Mouse (Mus musculus): ENCODE measurements at regions not wholly inside any gene's neighbourhood (a gene's known extent, or its start where the extent isn't known, plus 50 kb on each side); places are given as distances from the start of the nearest gene placed in this dataset.

GRCm38 (mm10) chr11:38618707-38619106 is 1382.9 kb upstream of the Tenm2 start:
- Histone ChIP-seq H3K27me3 (replicated peaks; ENCODE audit: control insufficient read depth, insufficient read depth, low read length) (no peaks in the 10 kb centered on the region), H3K4me1 (replicated peaks; ENCODE audit: control insufficient read depth, insufficient read depth, low read length) (no peaks in the 10 kb centered on the region), H3K36me3 (ENCODE audit: control insufficient read depth, insufficient read depth) (no peaks in the 10 kb centered on the region), H3K4me3 (replicated peaks; ENCODE audit: low read length) (no peak overlapping the region), H3K9ac (replicated peaks; ENCODE audit: low read depth, low read length) (no peak overlapping the region), H3K9me3 (ENCODE audit: control insufficient read depth, low read length) (no peaks in the 10 kb centered on the region), H3K4me2 (ENCODE audit: low read length) (no peak overlapping the region), H3K27ac (ENCODE audit: low read length) (no peak overlapping the region)
- WGBS, result 83% methylated on average over 6 of the region's 6 CpGs
- ATAC-seq, result no peak

- Histone ChIP-seq H3K9ac (replicated peaks; ENCODE audit: low read depth, low read length) (no peak overlapping the region), H3K27ac (ENCODE audit: low read length) (no peak overlapping the region), H3K36me3 (ENCODE audit: control insufficient read depth, insufficient read depth) (no peaks in the 10 kb centered on the region), H3K4me1 (replicated peaks; ENCODE audit: control insufficient read depth, insufficient read depth, low read length) (no peaks in the 10 kb centered on the region), H3K27me3 (replicated peaks; ENCODE audit: control insufficient read depth, insufficient read depth, low read length) (no peaks in the 10 kb centered on the region), H3K4me2 (ENCODE audit: low read length) (no peak overlapping the region), H3K4me3 (replicated peaks; ENCODE audit: low read length) (no peak overlapping the region), H3K9me3 (ENCODE audit: control insufficient read depth, low read length) (no peaks in the 10 kb centered on the region)
- 31% methylated on average over 4 of the region's 4 CpGs for WGBS
- peak; percentile 86 for ATAC-seq
Observed at GRCm38 (mm10) chr11:38600971-38601370, 1365.2 kb upstream of the Tenm2 start.

DNA sequence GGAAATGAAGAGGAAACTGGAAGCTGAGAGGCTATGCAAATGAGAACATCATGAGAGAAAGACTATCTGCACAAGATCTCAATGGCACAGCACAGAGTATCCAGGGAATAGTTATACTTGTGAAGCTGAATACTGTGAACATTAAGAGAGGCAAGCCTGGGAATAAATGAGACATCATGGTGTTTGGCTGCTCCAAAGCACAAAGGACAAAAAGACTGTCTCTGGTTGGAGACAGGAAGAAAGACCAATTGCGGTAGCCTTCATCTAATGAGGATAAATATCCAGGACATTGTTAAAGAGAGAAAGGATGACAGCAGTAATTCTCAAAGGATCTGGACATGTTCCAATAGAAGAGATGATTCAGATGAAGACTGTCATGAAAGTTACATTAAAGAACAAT is 1332.8 kb upstream of the Tenm2 start:
- 37% methylated on average over 1 of the region's 1 CpGs for WGBS
- Histone ChIP-seq H3K36me3 (ENCODE audit: control insufficient read depth, insufficient read depth) (no peaks in the 10 kb centered on the region), H3K4me3 (replicated peaks; ENCODE audit: low read length) (no peak overlapping the region), H3K9ac (replicated peaks; ENCODE audit: low read depth, low read length) (no peak overlapping the region), H3K27me3 (replicated peaks; ENCODE audit: control insufficient read depth, insufficient read depth, low read length) (no peaks in the 10 kb centered on the region), H3K4me1 (replicated peaks; ENCODE audit: control insufficient read depth, insufficient read depth, low read length) (no peaks in the 10 kb centered on the region), H3K9me3 (ENCODE audit: control insufficient read depth, low read length) (no peaks in the 10 kb centered on the region), H3K4me2 (ENCODE audit: low read length) (no peak overlapping the region), H3K27ac (ENCODE audit: low read length) (no peak overlapping the region)
- ATAC-seq, result no peak

- 0 out of 2 replicates have a peak, but pooled peaks have one; percentile 36 for ATAC-seq
Observed at GRCm38 (mm10) chr11:38543893-38544292, 1308.1 kb upstream of the Tenm2 start.

DNA sequence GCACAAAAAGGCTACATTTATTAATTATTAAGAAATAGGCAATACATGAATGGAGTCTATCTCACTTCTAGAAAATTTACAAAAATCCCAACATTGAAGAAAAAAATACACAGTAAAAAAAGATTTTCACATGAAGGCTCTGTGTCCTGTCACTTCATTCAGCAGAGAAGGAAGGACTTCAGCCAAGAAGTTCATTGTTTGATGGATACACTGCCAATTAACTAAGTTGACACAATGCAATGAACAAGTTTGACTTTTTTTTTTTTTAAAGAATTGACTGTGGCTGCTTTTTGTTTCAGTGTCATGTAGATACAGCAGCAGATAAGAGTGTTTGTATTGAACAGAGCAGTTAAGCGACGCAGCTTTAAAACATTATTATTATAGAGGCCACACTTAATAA is 1304.3 kb upstream of the Tenm2 start:
- Histone ChIP-seq H3K4me3 (replicated peaks; ENCODE audit: low read length) (no peak overlapping the region), H3K27me3 (replicated peaks; ENCODE audit: control insufficient read depth, insufficient read depth, low read length) (no peaks in the 10 kb centered on the region), H3K9me3 (ENCODE audit: control insufficient read depth, low read length) (no peaks in the 10 kb centered on the region), H3K36me3 (ENCODE audit: control insufficient read depth, insufficient read depth) (no peaks in the 10 kb centered on the region), H3K4me1 (replicated peaks; ENCODE audit: control insufficient read depth, insufficient read depth, low read length) (no peaks in the 10 kb centered on the region), H3K4me2 (ENCODE audit: low read length) (no peak overlapping the region), H3K27ac (ENCODE audit: low read length) (no peak overlapping the region), H3K9ac (replicated peaks; ENCODE audit: low read depth, low read length) (no peak overlapping the region)
- WGBS, result 70% methylated on average over 2 of the region's 2 CpGs
- no peak for ATAC-seq

More at GRCm38 (mm10) chr11:38543893-38544292, 1308.1 kb upstream of the Tenm2 start:
- H3K4me3 ChIP-seq (replicated peaks; ENCODE audit: low read length), result no peak overlapping the region
- no peaks in the 10 kb centered on the region for H3K36me3 ChIP-seq (ENCODE audit: control insufficient read depth, insufficient read depth)
- 6% methylated on average over 8 of the region's 8 CpGs for WGBS
- no peaks in the 10 kb centered on the region for H3K27me3 ChIP-seq (replicated peaks; ENCODE audit: control insufficient read depth, insufficient read depth, low read length)
- H3K4me1 ChIP-seq (replicated peaks; ENCODE audit: control insufficient read depth, insufficient read depth, low read length), result no peaks in the 10 kb centered on the region
- H3K4me2 ChIP-seq (ENCODE audit: low read length), result no peak overlapping the region
- no peaks in the 10 kb centered on the region for H3K9me3 ChIP-seq (ENCODE audit: control insufficient read depth, low read length)
- H3K27ac ChIP-seq (ENCODE audit: low read length), result no peak overlapping the region
- no peak overlapping the region for H3K9ac ChIP-seq (replicated peaks; ENCODE audit: low read depth, low read length)

DNA sequence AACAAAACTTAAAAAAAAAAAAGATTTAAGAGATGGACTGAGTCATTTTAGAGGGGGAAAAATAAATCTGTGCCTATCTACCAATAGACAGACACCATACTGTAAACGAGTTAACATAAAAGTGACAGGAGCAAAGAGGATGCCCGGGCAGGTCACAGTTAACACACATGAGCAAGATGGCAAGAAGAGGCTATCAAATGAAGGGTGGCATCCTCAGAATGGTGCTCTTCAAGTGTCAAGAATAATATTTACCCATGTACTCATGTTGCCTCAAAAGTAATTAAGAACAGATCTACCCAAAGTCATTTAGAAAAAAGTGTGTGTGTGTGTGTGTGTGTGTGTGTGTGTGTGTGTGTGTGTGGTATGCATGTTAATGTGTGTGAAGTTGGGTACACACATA is 1296.5 kb upstream of the Tenm2 start:
- no peaks in the 10 kb centered on the region for H3K36me3 ChIP-seq (ENCODE audit: control insufficient read depth, insufficient read depth)
- no peak overlapping the region for H3K9ac ChIP-seq (replicated peaks; ENCODE audit: low read depth, low read length)
- 85% methylated on average over 2 of the region's 2 CpGs for WGBS
- H3K4me1 ChIP-seq (replicated peaks; ENCODE audit: control insufficient read depth, insufficient read depth, low read length), result no peaks in the 10 kb centered on the region
- H3K9me3 ChIP-seq (ENCODE audit: control insufficient read depth, low read length), result no peaks in the 10 kb centered on the region
- H3K4me2 ChIP-seq (ENCODE audit: low read length), result no peak overlapping the region
- H3K27ac ChIP-seq (ENCODE audit: low read length), result no peak overlapping the region
- H3K27me3 ChIP-seq (replicated peaks; ENCODE audit: control insufficient read depth, insufficient read depth, low read length), result no peaks in the 10 kb centered on the region
- no peak for ATAC-seq
- H3K4me3 ChIP-seq (replicated peaks; ENCODE audit: low read length), result no peak overlapping the region

DNA sequence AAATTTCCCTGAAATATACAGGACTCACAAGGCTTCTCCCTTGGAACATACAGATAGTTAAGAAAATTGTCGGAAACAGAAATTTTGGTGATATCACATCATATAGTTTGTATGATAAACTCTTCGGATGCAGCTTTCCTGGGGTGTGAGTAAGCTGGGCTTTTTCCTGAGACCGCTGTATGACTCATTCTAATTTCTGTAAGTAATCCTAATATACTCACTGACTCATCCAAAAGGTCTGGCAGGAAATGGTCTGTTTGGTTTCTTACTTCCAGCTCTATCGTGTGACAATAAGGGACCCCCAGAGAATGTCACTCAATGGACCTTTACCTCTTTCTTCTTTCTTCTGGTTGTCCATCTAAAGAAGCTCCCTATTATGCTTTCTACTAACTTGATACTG is 1273.9 kb upstream of the Tenm2 start:
- Histone ChIP-seq H3K27me3 (replicated peaks; ENCODE audit: control insufficient read depth, insufficient read depth, low read length) (no peaks in the 10 kb centered on the region), H3K27ac (ENCODE audit: low read length) (no peak overlapping the region), H3K4me2 (ENCODE audit: low read length) (no peak overlapping the region), H3K4me1 (replicated peaks; ENCODE audit: control insufficient read depth, insufficient read depth, low read length) (no peaks in the 10 kb centered on the region), H3K9me3 (ENCODE audit: control insufficient read depth, low read length) (no peaks in the 10 kb centered on the region), H3K9ac (replicated peaks; ENCODE audit: low read depth, low read length) (no peak overlapping the region), H3K4me3 (replicated peaks; ENCODE audit: low read length) (no peak overlapping the region), H3K36me3 (ENCODE audit: control insufficient read depth, insufficient read depth) (no peaks in the 10 kb centered on the region)
- ATAC-seq, result no peak
- WGBS, result 91% methylated on average over 4 of the region's 4 CpGs

- ATAC-seq, result no peak
- WGBS, result 91% methylated on average over 2 of the region's 2 CpGs
- Histone ChIP-seq H3K36me3 (ENCODE audit: control insufficient read depth, insufficient read depth) (no peaks in the 10 kb centered on the region), H3K27me3 (replicated peaks; ENCODE audit: control insufficient read depth, insufficient read depth, low read length) (no peaks in the 10 kb centered on the region), H3K9ac (replicated peaks; ENCODE audit: low read depth, low read length) (no peak overlapping the region), H3K27ac (ENCODE audit: low read length) (no peak overlapping the region), H3K4me1 (replicated peaks; ENCODE audit: control insufficient read depth, insufficient read depth, low read length) (no peaks in the 10 kb centered on the region), H3K4me3 (replicated peaks; ENCODE audit: low read length) (no peak overlapping the region), H3K4me2 (ENCODE audit: low read length) (no peak overlapping the region), H3K9me3 (ENCODE audit: control insufficient read depth, low read length) (no peaks in the 10 kb centered on the region)
Observed at GRCm38 (mm10) chr11:38464239-38464596, 1228.5 kb upstream of the Tenm2 start.

DNA sequence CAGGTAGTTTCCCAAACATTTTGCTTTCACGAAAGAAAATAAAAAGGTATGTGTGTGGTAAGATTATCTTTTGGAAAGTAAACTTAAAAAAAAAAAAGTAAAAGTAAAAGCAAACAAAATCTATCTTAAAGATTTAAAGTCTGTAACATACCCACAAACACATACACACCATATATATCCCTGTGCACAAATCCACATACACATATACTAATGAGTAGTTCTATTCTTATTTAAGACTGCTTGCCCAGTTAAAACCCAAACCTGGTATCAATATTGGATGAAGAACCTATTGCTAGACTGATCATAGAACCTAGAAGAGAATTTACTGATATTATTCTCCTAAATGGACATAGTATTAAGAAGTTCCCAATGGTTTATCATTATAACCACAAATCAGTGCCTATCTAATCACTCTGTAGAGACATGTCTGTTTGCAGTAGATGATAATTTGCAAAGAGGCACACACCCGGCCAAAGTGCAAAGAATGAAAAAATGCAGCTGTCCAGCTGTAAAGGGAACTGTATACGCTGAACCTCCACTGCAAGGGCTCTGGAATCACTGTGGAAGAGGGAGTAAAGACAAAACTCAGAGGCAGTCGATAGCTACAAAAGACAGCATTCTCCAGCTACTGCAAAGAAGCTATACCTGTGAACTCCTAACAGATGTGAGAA is 1227.9 kb upstream of the Tenm2 start:
- ATAC-seq, result no peak
- no peaks in the 10 kb centered on the region for H3K9me3 ChIP-seq (ENCODE audit: control insufficient read depth, low read length)

GRCm38 (mm10) chr11:38443291-38443690 is 1207.5 kb upstream of the Tenm2 start:
- Histone ChIP-seq H3K9ac (replicated peaks; ENCODE audit: low read depth, low read length) (no peak overlapping the region), H3K4me2 (ENCODE audit: low read length) (no peak overlapping the region)
- WGBS, result 94% methylated on average over 5 of the region's 5 CpGs

More for the DNA sequence above, 1227.9 kb upstream of the Tenm2 start:
- H3K4me2 ChIP-seq (ENCODE audit: low read length), result no peak overlapping the region
- WGBS, result 71% methylated on average over 4 of the region's 4 CpGs
- H3K27me3 ChIP-seq (replicated peaks; ENCODE audit: control insufficient read depth, insufficient read depth, low read length), result no peaks in the 10 kb centered on the region
- H3K4me3 ChIP-seq (replicated peaks; ENCODE audit: low read length), result no peak overlapping the region
- H3K27ac ChIP-seq (ENCODE audit: low read length), result no peak overlapping the region
- H3K36me3 ChIP-seq (ENCODE audit: control insufficient read depth, insufficient read depth), result no peaks in the 10 kb centered on the region
- no peaks in the 10 kb centered on the region for H3K4me1 ChIP-seq (replicated peaks; ENCODE audit: control insufficient read depth, insufficient read depth, low read length)
- no peak overlapping the region for H3K9ac ChIP-seq (replicated peaks; ENCODE audit: low read depth, low read length)

More at GRCm38 (mm10) chr11:38443291-38443690, 1207.5 kb upstream of the Tenm2 start:
- no peak for ATAC-seq
- Histone ChIP-seq H3K27ac (ENCODE audit: low read length) (no peak overlapping the region), H3K9me3 (ENCODE audit: control insufficient read depth, low read length) (no peaks in the 10 kb centered on the region), H3K4me1 (replicated peaks; ENCODE audit: control insufficient read depth, insufficient read depth, low read length) (no peaks in the 10 kb centered on the region), H3K27me3 (replicated peaks; ENCODE audit: control insufficient read depth, insufficient read depth, low read length) (no peaks in the 10 kb centered on the region), H3K4me3 (replicated peaks; ENCODE audit: low read length) (no peak overlapping the region), H3K36me3 (ENCODE audit: control insufficient read depth, insufficient read depth) (no peaks in the 10 kb centered on the region)

Data from forebrain, embryonic 16.5 days (tissue).